Comparison of ENCODE assay signal across 21 mouse cellular contexts in genomic region chr13:93024837-93025236, GRCm38 (mm10).
DNase-seq lines count a peak whose midpoint lies in the region; ATAC-seq and TF ChIP-seq lines count a peak whose summit lies in the region.
"Had no signal": no experiment of that assay in that cellular context is flagged by ENCODE, and none has a peak within 500 bp of the region (broad histone marks: within the 10 kb centered on the region; RNA-seq: fewer than 3 reads in every experiment).

No protein-coding gene starts in this region.

- TF ChIP-seq CTCF in lung, embryonic 14.5 days (IDR thresholded peaks at IDR 0.05; ENCODE audit: low read depth), result no peak
- no peak for TF ChIP-seq CTCF in testis, adult 2 months (IDR thresholded peaks at IDR 0.05; ENCODE audit: control insufficient read depth, insufficient read depth, insufficient replicate concordance, low read depth, low read length)

- no peaks in the 10 kb centered on the region for H3K4me1 ChIP-seq in forebrain, embryonic 11.5 days (replicated peaks; ENCODE audit: control insufficient read depth, insufficient read depth, low read length)
- H3K4me1 ChIP-seq in forebrain, embryonic 12.5 days, result no peaks in the 10 kb centered on the region
- no peaks in the 10 kb centered on the region for H3K4me1 ChIP-seq in lung, embryonic 14.5 days (ENCODE audit: insufficient read depth)
- H3K4me1 ChIP-seq in testis, adult 2 months (ENCODE audit: control insufficient read depth, insufficient read depth, low read length), result peaks cover 4% of the 10 kb centered on the region; the same call in 1 of the 2 replicates
- H3K4me1 ChIP-seq: forebrain, embryonic 10.5 days; hindbrain, embryonic 12.5 days; hindbrain, embryonic 15.5 days had no signal

- H3K4me2 ChIP-seq in forebrain, embryonic 11.5 days (ENCODE audit: low read depth, low read length, severe bottlenecking), result no peak overlapping the region
- no peak overlapping the region for H3K4me2 ChIP-seq in forebrain, embryonic 12.5 days
- no peak overlapping the region for H3K4me2 ChIP-seq in lung, embryonic 14.5 days
- H3K4me2 ChIP-seq: heart, embryonic 11.5 days; hindbrain, embryonic 12.5 days; hindbrain, embryonic 15.5 days had no signal

- no peaks in the 10 kb centered on the region for H3K36me3 ChIP-seq in forebrain, embryonic 11.5 days (ENCODE audit: control insufficient read depth, insufficient read depth, low read length)
- H3K36me3 ChIP-seq in forebrain, embryonic 12.5 days (replicated peaks), result no peaks in the 10 kb centered on the region
- H3K36me3 ChIP-seq in lung, embryonic 14.5 days (ENCODE audit: insufficient read depth), result no peaks in the 10 kb centered on the region
- no peaks in the 10 kb centered on the region for H3K36me3 ChIP-seq in testis, adult 2 months (ENCODE audit: control insufficient read depth, insufficient read depth, low read length)
- H3K36me3 ChIP-seq: forebrain, embryonic 10.5 days; G1E; hindbrain, embryonic 12.5 days; hindbrain, embryonic 15.5 days had no signal

- no peaks in the 10 kb centered on the region for H3K27me3 ChIP-seq in forebrain, embryonic 11.5 days (ENCODE audit: control insufficient read depth, insufficient read depth, low read length)
- no peaks in the 10 kb centered on the region for H3K27me3 ChIP-seq in forebrain, embryonic 12.5 days
- H3K27me3 ChIP-seq in lung, embryonic 14.5 days (ENCODE audit: insufficient read depth, low read length), result no peaks in the 10 kb centered on the region
- H3K27me3 ChIP-seq in testis, adult 2 months (ENCODE audit: control insufficient read depth, insufficient read depth, low read length), result no peaks in the 10 kb centered on the region
- H3K27me3 ChIP-seq: hindbrain, embryonic 12.5 days; hindbrain, embryonic 15.5 days; Patski had no signal

- H3K27ac ChIP-seq in forebrain, embryonic 11.5 days (ENCODE audit: low read depth, low read length), result no peak overlapping the region
- no peak overlapping the region for H3K27ac ChIP-seq in forebrain, embryonic 12.5 days
- H3K27ac ChIP-seq in lung, embryonic 14.5 days (ENCODE audit: low read depth), result no peak overlapping the region
- no peak overlapping the region for H3K27ac ChIP-seq in testis, adult 2 months (ENCODE audit: control insufficient read depth, insufficient read depth, low read depth, low read length)
- H3K27ac ChIP-seq: forebrain, embryonic 10.5 days; hindbrain, embryonic 12.5 days; hindbrain, embryonic 15.5 days had no signal

- H3K9ac ChIP-seq in forebrain, embryonic 11.5 days (ENCODE audit: low read length), result no peak overlapping the region
- H3K9ac ChIP-seq in forebrain, embryonic 12.5 days, result no peak overlapping the region
- H3K9ac ChIP-seq in lung, embryonic 14.5 days, result no peak overlapping the region
- H3K9ac ChIP-seq: hindbrain, embryonic 12.5 days; hindbrain, embryonic 15.5 days had no signal

- 63% methylated on average over 2 of the region's 2 CpGs for WGBS in forebrain, embryonic 11.5 days
- 51% methylated on average over 2 of the region's 2 CpGs for WGBS in forebrain, embryonic 12.5 days
- WGBS in lung, embryonic 14.5 days, result 46% methylated on average over 2 of the region's 2 CpGs

- no peaks in the 10 kb centered on the region; the same call in 1 of the 2 replicates for H3K9me3 ChIP-seq in forebrain, embryonic 11.5 days (ENCODE audit: control insufficient read depth, low read length)
- H3K9me3 ChIP-seq in forebrain, embryonic 12.5 days, result 0 out of 2 replicates have a peak, but pooled peaks cover 4% of the 10 kb centered on the region
- no peaks in the 10 kb centered on the region for H3K9me3 ChIP-seq in lung, embryonic 14.5 days (ENCODE audit: low read depth, low read length)
- H3K9me3 ChIP-seq: G1E; hindbrain, embryonic 15.5 days had no signal

- H3K4me3 ChIP-seq in forebrain, embryonic 11.5 days (ENCODE audit: low read depth, low read length), result no peak overlapping the region
- no peak overlapping the region for H3K4me3 ChIP-seq in forebrain, embryonic 12.5 days (replicated peaks)
- no peak overlapping the region for H3K4me3 ChIP-seq in lung, embryonic 14.5 days (ENCODE audit: low read depth, low read length)
- peak overlapping the region; percentile 5; the same call in 1 of the 2 replicates for H3K4me3 ChIP-seq in testis, adult 2 months (ENCODE audit: control insufficient read depth, low read depth, low read length)
- H3K4me3 ChIP-seq: forebrain, embryonic 10.5 days; hindbrain, embryonic 12.5 days; hindbrain, embryonic 15.5 days had no signal

- ATAC-seq in forebrain, embryonic 11.5 days (replicated peaks; ENCODE audit: low FRiP score), result no peak
- ATAC-seq in forebrain, embryonic 12.5 days (ENCODE audit: low FRiP score), result no peak
- ATAC-seq in lung, embryonic 14.5 days (ENCODE audit: insufficient read depth), result 0 out of 2 replicates have a peak, but pooled peaks have one; percentile 41
- ATAC-seq in cerebellum, adult (ENCODE audit: insufficient number of reproducible peaks, low FRiP score, low TSS enrichment), result no peak
- ATAC-seq: forebrain, embryonic 16.5 days; Patski had no signal

- no peak for TF ChIP-seq POLR2A in testis, adult 2 months (IDR thresholded peaks at IDR 0.05; ENCODE audit: control insufficient read depth, low read depth, low read length)

- peak; percentile 33 for DNase-seq in forebrain, embryonic 11.5 days (ENCODE audit: low spot score)
- peak; percentile 42 for DNase-seq in lung, embryonic 14.5 days
- DNase-seq in lung, postnatal 25 days (ENCODE audit: low spot score), result no peak
- DNase-seq in testis, postnatal 10 days (ENCODE audit: low spot score), result no peak
- DNase-seq: adrenal gland, adult 2 months; adrenal gland, postnatal 14 days; cerebellum, adult 18-20 months; cerebellum, adult 9-10 months; cerebellum, postnatal 14 days; gastrocnemius, postnatal 10 days; gastrocnemius, postnatal 36 days had no signal

Comparison
In these comparisons a context has a peak if more than half of its experiments do, and no peak if none do; other contexts are left out.
1. DNase-seq: peak in forebrain, embryonic 11.5 days (single experiment) and lung, embryonic 14.5 days (single experiment); none in lung, postnatal 25 days (single experiment) and testis, postnatal 10 days (single experiment).